Mouse (Mus musculus) embryonic facial prominence, embryonic 13.5 days (tissue): ENCODE results near the gene Tdp2. TPM values are rescaled to one million over a fixed set of nuclear protein-coding genes. Genes with fewer than 3 reads are reported as not detected.
A peak's percentile ranks its signal among the peaks of the same experiment; 100 is the strongest.

Experiments
- ATAC-seq: fragments of 200-750 bp; cut with Nextera tagmentation; 2 replicates; pipeline ENCODE4 v1.8.0; 2017; ENCODE audit warnings: low read depth; ENCODE audit not compliant: insufficient number of reproducible peaks, insufficient read depth, low FRiP score, low TSS enrichment
- H3K27ac ChIP-seq: fragments of 300-500 bp; sonication (generic); 2 replicates; pipeline ENCODE4 v1.5.1; 2015; ENCODE audit warnings: moderate library complexity, mild to moderate bottlenecking, inconsistent platforms
- H3K27me3 ChIP-seq: fragments of 300-500 bp; sonication (generic); 2 replicates; pipeline ENCODE4 v1.6.1; 2015; ENCODE audit warnings: mild to moderate bottlenecking, inconsistent platforms
- H3K36me3 ChIP-seq: fragments of 300-500 bp; sonication (generic); 2 replicates; pipeline ENCODE4 v1.6.1; 2015; ENCODE audit warnings: mild to moderate bottlenecking, inconsistent platforms
- H3K4me1 ChIP-seq: fragments of 300-500 bp; sonication (generic); 2 replicates; pipeline ENCODE4 v1.6.1; 2015; ENCODE audit warnings: inconsistent platforms
- H3K4me2 ChIP-seq: fragments of 300-500 bp; sonication (generic); 2 replicates; pipeline ENCODE4 v1.6.1; 2015; ENCODE audit warnings: moderate library complexity, mild to moderate bottlenecking, inconsistent platforms
- H3K4me3 ChIP-seq: fragments of 300-500 bp; sonication (generic); 2 replicates; pipeline ENCODE4 v1.5.1; 2015; ENCODE audit warnings: mild to moderate bottlenecking, inconsistent platforms
- H3K9ac ChIP-seq: fragments of 300-500 bp; sonication (generic); 2 replicates; pipeline ENCODE4 v1.6.1; 2015; ENCODE audit warnings: mild to moderate bottlenecking, inconsistent platforms
- H3K9me3 ChIP-seq: fragments of 300-500 bp; sonication (generic); 2 replicates; pipeline ENCODE4 v1.6.1; 2016; ENCODE audit warnings: inconsistent platforms
- WGBS: fragments of 180-500 bp; shearing (Covaris S2); methylation state at CpG from one replicate; pipeline ENCODE4 v1.1.7; 2015; ENCODE audit warnings: mixed read lengths; 5-methylcytosine and 5-hydroxymethylcytosine counted together
- polyA plus RNA-seq: library from polyadenylated mRNA; unstranded; fragments of >200 nt; fragmentation: Nextera tagmentation; extraction: Ambion mirVana; gene quantifications from 2 replicates; pipeline ENCODE4 v1.2.1, GENCODE M21; 2015

The Tdp2 gene
- polyA plus RNA-seq = 58.8 and 59.2 TPM in 2 replicates

GRCm38 (mm10) chr13:24831353-24832130, at the start of gene Tdp2, which contains the start of gene Acot13:
TSS of gene Tdp2 (plus strand) at chr13:24831679.
TSS of gene Acot13 (minus strand) at chr13:24831540.
- under 1% methylated on average over 88 of the region's 90 CpGs for WGBS
- peak within 1 kb of the TSS; percentile 99 for H3K4me3 ChIP-seq
- H3K9me3 ChIP-seq = no peaks in the 10 kb centered on the region
- H3K27me3 ChIP-seq = no peaks in the 10 kb centered on the region
- H3K4me2 ChIP-seq = peak within 1 kb of the TSS; percentile 77
- ATAC-seq = peak; percentile 96
- H3K27ac ChIP-seq = peak within 1 kb of the TSS; percentile 92
- H3K9ac ChIP-seq = peak within 1 kb of the TSS; percentile 96
- peaks cover 25% of the 10 kb centered on the region for H3K4me1 ChIP-seq
- 0 out of 2 replicates have a peak, but pooled peaks cover 6% of the 10 kb centered on the region for H3K36me3 ChIP-seq

GRCm38 (mm10) chr13:24781916-24782315, 49.6 kb upstream of the Tdp2 start:
- no peaks in the 10 kb centered on the region for H3K36me3 ChIP-seq
- H3K27me3 ChIP-seq = no peaks in the 10 kb centered on the region
- H3K4me2 ChIP-seq = no peak overlapping the region
- 0 out of 2 replicates have a peak, but pooled peaks cover 4% of the 10 kb centered on the region for H3K4me1 ChIP-seq
- no peaks in the 10 kb centered on the region for H3K9me3 ChIP-seq
- H3K27ac ChIP-seq = no peak overlapping the region
- WGBS = 60% methylated on average over 5 of the region's 5 CpGs
- ATAC-seq = no peak
- H3K4me3 ChIP-seq = no peak overlapping the region
- no peak overlapping the region for H3K9ac ChIP-seq

- Histone ChIP-seq H3K27me3 (no peaks in the 10 kb centered on the region), H3K9ac (no peak overlapping the region), H3K27ac (no peak overlapping the region), H3K4me1 (0 out of 2 replicates have a peak, but pooled peaks cover 4% of the 10 kb centered on the region), H3K9me3 (no peaks in the 10 kb centered on the region), H3K36me3 (no peaks in the 10 kb centered on the region), H3K4me2 (no peak overlapping the region), H3K4me3 (no peak overlapping the region)
- ATAC-seq = no peak
- 60% methylated on average over 11 of the region's 11 CpGs for WGBS
Observed at GRCm38 (mm10) chr13:24786014-24786490, 45.4 kb upstream of the Tdp2 start.

GRCm38 (mm10) chr13:24787477-24787876, 44.0 kb upstream of the Tdp2 start:
- Histone ChIP-seq H3K4me2 (no peak overlapping the region), H3K36me3 (no peaks in the 10 kb centered on the region), H3K9me3 (no peaks in the 10 kb centered on the region), H3K4me3 (no peak overlapping the region), H3K9ac (no peak overlapping the region), H3K27me3 (no peaks in the 10 kb centered on the region), H3K27ac (no peak overlapping the region), H3K4me1 (no peaks in the 10 kb centered on the region)
- no peak for ATAC-seq
- WGBS = 87% methylated on average over 5 of the region's 5 CpGs

- no peak overlapping the region for H3K4me2 ChIP-seq
- no peaks in the 10 kb centered on the region for H3K4me1 ChIP-seq
- no peak overlapping the region for H3K27ac ChIP-seq
- WGBS = 59% methylated on average over 2 of the region's 2 CpGs
- no peak overlapping the region for H3K4me3 ChIP-seq
- H3K9ac ChIP-seq = no peak overlapping the region
- no peaks in the 10 kb centered on the region for H3K27me3 ChIP-seq
- no peak for ATAC-seq
- no peaks in the 10 kb centered on the region for H3K9me3 ChIP-seq
- H3K36me3 ChIP-seq = no peaks in the 10 kb centered on the region
Observed at GRCm38 (mm10) chr13:24791349-24791748, 40.1 kb upstream of the Tdp2 start.

GRCm38 (mm10) chr13:24792411-24793045, 39.0 kb upstream of the Tdp2 start:
- no peak for ATAC-seq

GRCm38 (mm10) chr13:24798686-24799085, 32.8 kb upstream of the Tdp2 start:
- H3K36me3 ChIP-seq = no peaks in the 10 kb centered on the region
- no peak overlapping the region for H3K4me3 ChIP-seq
- no peak overlapping the region for H3K9ac ChIP-seq
- no peaks in the 10 kb centered on the region for H3K27me3 ChIP-seq
- H3K27ac ChIP-seq = no peak overlapping the region
- H3K9me3 ChIP-seq = no peaks in the 10 kb centered on the region
- WGBS = 95% methylated on average over 4 of the region's 4 CpGs
- ATAC-seq = no peak
- no peak overlapping the region for H3K4me2 ChIP-seq
- peaks cover 10% of the 10 kb centered on the region for H3K4me1 ChIP-seq

More at GRCm38 (mm10) chr13:24792411-24793045, 39.0 kb upstream of the Tdp2 start:
- Histone ChIP-seq H3K27me3 (no peaks in the 10 kb centered on the region), H3K9ac (no peak overlapping the region), H3K4me2 (no peak overlapping the region), H3K4me3 (no peak overlapping the region), H3K4me1 (no peaks in the 10 kb centered on the region), H3K9me3 (no peaks in the 10 kb centered on the region), H3K36me3 (no peaks in the 10 kb centered on the region), H3K27ac (no peak overlapping the region)
- 90% methylated on average over 9 of the region's 9 CpGs for WGBS

GRCm38 (mm10) chr13:24799378-24799777, 32.1 kb upstream of the Tdp2 start:
- 63% methylated on average over 5 of the region's 5 CpGs for WGBS
- Histone ChIP-seq H3K4me1 (peaks cover 14% of the 10 kb centered on the region), H3K9me3 (no peaks in the 10 kb centered on the region), H3K36me3 (no peaks in the 10 kb centered on the region), H3K27me3 (no peaks in the 10 kb centered on the region), H3K27ac (no peak overlapping the region), H3K4me2 (peak overlapping the region; percentile 85), H3K9ac (no peak overlapping the region), H3K4me3 (peak overlapping the region; percentile 99)
- no peak for ATAC-seq

GRCm38 (mm10) chr13:24799925-24800673, 31.4 kb upstream of the Tdp2 start:
- WGBS = under 1% methylated on average over 31 of the region's 31 CpGs
- Histone ChIP-seq H3K36me3 (peaks cover 3% of the 10 kb centered on the region; the same call in 1 of the 2 replicates), H3K9ac (peak overlapping the region; percentile 73), H3K27me3 (no peaks in the 10 kb centered on the region), H3K9me3 (no peaks in the 10 kb centered on the region), H3K4me1 (peaks cover 17% of the 10 kb centered on the region), H3K27ac (peak overlapping the region; percentile 82), H3K4me3 (peak overlapping the region; percentile 99), H3K4me2 (peak overlapping the region; percentile 85)
- peak; percentile 5; the same call in 1 of the 2 replicates for ATAC-seq

GRCm38 (mm10) chr13:24800674-24801307, 30.7 kb upstream of the Tdp2 start:
- H3K4me3 ChIP-seq = peak overlapping the region; percentile 99
- no peaks in the 10 kb centered on the region for H3K9me3 ChIP-seq
- H3K27ac ChIP-seq = peak overlapping the region; percentile 100
- ATAC-seq = peak; percentile 97
- H3K4me1 ChIP-seq = peaks cover 17% of the 10 kb centered on the region
- peak overlapping the region; percentile 85 for H3K4me2 ChIP-seq
- H3K27me3 ChIP-seq = no peaks in the 10 kb centered on the region
- peaks cover 9% of the 10 kb centered on the region for H3K36me3 ChIP-seq
- under 1% methylated on average over 42 of the region's 42 CpGs for WGBS
- peak overlapping the region; percentile 99 for H3K9ac ChIP-seq
